12 mouse cellular contexts compared by ENCODE assay signal in the genomic region with DNA sequence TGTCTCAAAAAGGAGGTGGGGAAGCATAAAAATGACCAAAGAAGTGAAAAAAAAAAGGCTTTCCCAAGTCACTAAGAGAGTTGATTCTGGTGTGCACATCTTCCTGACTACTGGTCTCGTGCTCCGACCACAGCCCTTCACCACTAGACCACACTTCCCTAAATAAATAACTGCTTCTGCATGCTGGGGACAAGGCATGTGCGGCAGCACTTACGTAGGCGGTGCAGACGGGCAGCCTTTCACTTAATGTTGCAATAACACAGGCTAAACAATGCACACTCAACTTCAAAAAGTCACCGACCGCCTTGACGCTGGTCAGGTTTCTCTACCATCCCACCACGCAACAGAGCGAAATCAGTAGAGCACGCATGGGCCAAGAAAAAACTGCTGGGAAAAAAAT. TPM values are rescaled to one million over a fixed set of nuclear protein-coding genes. Genes with fewer than 3 reads are reported as not detected.
A peak's percentile ranks its signal among the peaks of the same experiment; 100 is the strongest.
DNase-seq lines count a peak whose midpoint lies in the region; ATAC-seq and TF ChIP-seq lines count a peak whose summit lies in the region.
"Had no signal": no experiment of that assay in that cellular context is flagged by ENCODE, and none has a peak within 500 bp of the region (broad histone marks: within the 10 kb centered on the region; RNA-seq: fewer than 3 reads in every experiment).

No protein-coding gene starts in this region.

- TF ChIP-seq POLR2A in MEL (IDR thresholded peaks at IDR 0.05; ENCODE audit: control insufficient read depth in 1 of 2, insufficient read depth in 1 of 2, low read depth in 1 of 2, low read length in 2 of 2, poor library complexity in 1 of 2): no peak

- H3K4me2 ChIP-seq in intestine, embryonic 15.5 days (replicated peaks): no peak overlapping the region
- H3K4me2 ChIP-seq in intestine, postnatal 0 days (replicated peaks; ENCODE audit: low read depth): no peak overlapping the region
- peak overlapping the region; percentile 13; the same call in 1 of the 2 replicates for H3K4me2 ChIP-seq in liver, embryonic 14.5 days (ENCODE audit: low read depth)
- H3K4me2 ChIP-seq in hindbrain, embryonic 13.5 days: no peak overlapping the region
- H3K4me2 ChIP-seq: midbrain, embryonic 12.5 days; stomach, embryonic 15.5 days had no signal

- 80% methylated on average over 12 of the region's 12 CpGs for WGBS in intestine, embryonic 15.5 days
- WGBS in intestine, postnatal 0 days: 70% methylated on average over 12 of the region's 12 CpGs
- WGBS in liver, embryonic 14.5 days (ENCODE audit: insufficient replicate concordance): 9% methylated on average over 12 of the region's 12 CpGs
- WGBS in hindbrain, embryonic 13.5 days: 87% methylated on average over 12 of the region's 12 CpGs

- peaks cover 23% of the 10 kb centered on the region for H3K4me1 ChIP-seq in intestine, embryonic 15.5 days (replicated peaks)
- 0 out of 2 replicates have a peak, but pooled peaks cover 9% of the 10 kb centered on the region for H3K4me1 ChIP-seq in intestine, postnatal 0 days (replicated peaks; ENCODE audit: control insufficient read depth, insufficient read depth, low read length)
- H3K4me1 ChIP-seq in MEL (ENCODE audit: control insufficient read depth in 1 of 2, insufficient read depth in 2 of 2, low read length in 2 of 2): peaks cover 0 to 17% of the 10 kb centered on the region in 2 experiments; a peak in 3 of 4 replicates
- H3K4me1 ChIP-seq in liver, embryonic 14.5 days (replicated peaks; ENCODE audit: control insufficient read depth in 2 of 2, insufficient read depth in 2 of 2, low read length in 1 of 2): peaks cover 4 to 6% of the 10 kb centered on the region in 2 experiments; a peak in 3 of 4 replicates
- H3K4me1 ChIP-seq in hindbrain, embryonic 13.5 days (replicated peaks): peaks cover 21% of the 10 kb centered on the region

- no peaks in the 10 kb centered on the region for H3K79me2 ChIP-seq in MEL (ENCODE audit: control insufficient read depth, insufficient read depth, low read length, poor library complexity)

- 0 out of 2 replicates have a peak overlapping the region, but pooled peaks have one; percentile 9 for H3K27ac ChIP-seq in intestine, embryonic 15.5 days
- no peak overlapping the region for H3K27ac ChIP-seq in intestine, postnatal 0 days (ENCODE audit: low read depth, low read length)
- no peak overlapping the region; the same call in 1 of the 2 replicates for H3K27ac ChIP-seq in MEL (ENCODE audit: control insufficient read depth, low read depth, low read length)
- H3K27ac ChIP-seq in liver, embryonic 14.5 days: no peak overlapping the region
- H3K27ac ChIP-seq in hindbrain, embryonic 13.5 days: no peak overlapping the region
- H3K27ac ChIP-seq: kidney, postnatal 0 days; midbrain, embryonic 12.5 days; stomach, embryonic 15.5 days had no signal

- no peak for ATAC-seq in intestine, embryonic 15.5 days
- no peak for ATAC-seq in intestine, postnatal 0 days
- ATAC-seq in liver, embryonic 14.5 days (ENCODE audit: insufficient read depth): no peak
- no peak for ATAC-seq in hindbrain, embryonic 13.5 days (ENCODE audit: low FRiP score)

- DNase-seq in MEL (ENCODE audit: low read depth, low spot score): peak; percentile 60
- no peak for DNase-seq in liver, embryonic 14.5 days (ENCODE audit: low read depth in 3 of 3, low spot score in 3 of 3)
- DNase-seq in naive thymus-derived CD4-positive, alpha-beta T cell, adult 2 months (ENCODE audit: low read depth): peak; percentile 57
- DNase-seq in ovary, adult 18-20 months (ENCODE audit: low spot score): no peak
- DNase-seq in layer of hippocampus, postnatal 10 days (ENCODE audit: low spot score in 2 of 2): no peak
- DNase-seq: gastrocnemius, postnatal 10 days had no signal

- TF ChIP-seq CTCF in intestine, postnatal 0 days (IDR thresholded peaks at IDR 0.05; ENCODE audit: low read depth): no peak
- no peak for TF ChIP-seq CTCF in MEL (IDR thresholded peaks at IDR 0.05 in 2 of 3, conservative IDR thresholded peaks at IDR 0.05 in 1 of 3; ENCODE audit: control insufficient read depth in 1 of 3, insufficient read depth in 1 of 3, low read depth in 2 of 3, low read length in 3 of 3, poor library complexity in 1 of 3, severe bottlenecking in 1 of 3)
- no peak for TF ChIP-seq CTCF in liver, embryonic 14.5 days (IDR thresholded peaks at IDR 0.05; ENCODE audit: low read depth)

- no peak overlapping the region for H3K4me3 ChIP-seq in intestine, embryonic 15.5 days (replicated peaks)
- no peak overlapping the region for H3K4me3 ChIP-seq in intestine, postnatal 0 days (ENCODE audit: low read depth, low read length)
- peak overlapping the region; percentile 34 to 56 for H3K4me3 ChIP-seq in MEL (ENCODE audit: control insufficient read depth in 1 of 2, insufficient read depth in 1 of 2, low read depth in 2 of 2, low read length in 2 of 2)
- no peak overlapping the region for H3K4me3 ChIP-seq in liver, embryonic 14.5 days (ENCODE audit: insufficient read depth in 1 of 2, low read depth in 2 of 2, low read length in 2 of 2)
- no peak overlapping the region for H3K4me3 ChIP-seq in hindbrain, embryonic 13.5 days
- H3K4me3 ChIP-seq: midbrain, embryonic 12.5 days; stomach, embryonic 15.5 days had no signal

- TF ChIP-seq EP300 in MEL (IDR thresholded peaks at IDR 0.05; ENCODE audit: low read depth in 1 of 2, low read length in 2 of 2): peak in 1 of 2 experiments; percentile 51; a peak in 2 of 4 replicates
- TF ChIP-seq EP300 in liver, embryonic 14.5 days (IDR thresholded peaks at IDR 0.05; ENCODE audit: low read depth): no peak

- H3K27me3 ChIP-seq in intestine, embryonic 15.5 days (replicated peaks): no peaks in the 10 kb centered on the region
- no peaks in the 10 kb centered on the region for H3K27me3 ChIP-seq in intestine, postnatal 0 days (replicated peaks; ENCODE audit: control insufficient read depth, insufficient read depth, low read length)
- peaks cover 10 to 11% of the 10 kb centered on the region in 2 experiments for H3K27me3 ChIP-seq in MEL (ENCODE audit: control insufficient read depth in 1 of 2, insufficient read depth in 2 of 2, low read length in 2 of 2)
- H3K27me3 ChIP-seq in liver, embryonic 14.5 days (ENCODE audit: control insufficient read depth, insufficient read depth, low read length): peaks cover 49% of the 10 kb centered on the region
- peaks cover 6% of the 10 kb centered on the region; the same call in 1 of the 2 replicates for H3K27me3 ChIP-seq in hindbrain, embryonic 13.5 days
- H3K27me3 ChIP-seq: stomach, embryonic 15.5 days had no signal

- no peaks in the 10 kb centered on the region for H3K9me3 ChIP-seq in intestine, embryonic 15.5 days
- no peaks in the 10 kb centered on the region for H3K9me3 ChIP-seq in intestine, postnatal 0 days (ENCODE audit: control insufficient read depth)
- H3K9me3 ChIP-seq in MEL (replicated peaks; ENCODE audit: insufficient read depth, low read length): no peaks in the 10 kb centered on the region
- no peaks in the 10 kb centered on the region for H3K9me3 ChIP-seq in liver, embryonic 14.5 days (ENCODE audit: control insufficient read depth, low read length)
- no peaks in the 10 kb centered on the region for H3K9me3 ChIP-seq in hindbrain, embryonic 13.5 days
- H3K9me3 ChIP-seq: midbrain, embryonic 12.5 days; stomach, embryonic 15.5 days had no signal

- H3K9ac ChIP-seq in intestine, embryonic 15.5 days: no peak overlapping the region
- no peak overlapping the region for H3K9ac ChIP-seq in intestine, postnatal 0 days (ENCODE audit: low read depth, low read length)
- H3K9ac ChIP-seq in MEL (ENCODE audit: control insufficient read depth, low read depth, low read length, poor library complexity, severe bottlenecking): peak overlapping the region; percentile 36
- no peak overlapping the region for H3K9ac ChIP-seq in liver, embryonic 14.5 days (replicated peaks)
- H3K9ac ChIP-seq in hindbrain, embryonic 13.5 days: no peak overlapping the region
- H3K9ac ChIP-seq: midbrain, embryonic 12.5 days; stomach, embryonic 15.5 days had no signal

- TF ChIP-seq RAD21 in MEL (IDR thresholded peaks at IDR 0.05; ENCODE audit: low read depth, low read length): no peak

- H3K36me3 ChIP-seq in intestine, embryonic 15.5 days: no peaks in the 10 kb centered on the region
- no peaks in the 10 kb centered on the region for H3K36me3 ChIP-seq in intestine, postnatal 0 days (ENCODE audit: control insufficient read depth, insufficient read depth)
- H3K36me3 ChIP-seq in MEL (ENCODE audit: control insufficient read depth in 1 of 2, insufficient read depth in 2 of 2, low read length in 2 of 2): peaks cover 0 to 7% of the 10 kb centered on the region in 2 experiments; a peak in 2 of 4 replicates
- no peaks in the 10 kb centered on the region for H3K36me3 ChIP-seq in liver, embryonic 14.5 days (replicated peaks; ENCODE audit: control insufficient read depth, insufficient read depth, low read depth)
- no peaks in the 10 kb centered on the region for H3K36me3 ChIP-seq in hindbrain, embryonic 13.5 days
- H3K36me3 ChIP-seq: midbrain, embryonic 12.5 days; stomach, embryonic 15.5 days had no signal

TF ChIP-seq in MEL, 35 proteins besides CTCF, POLR2A, EP300 and RAD21:
- no peak for TF ChIP-seq MAFK (IDR thresholded peaks at IDR 0.05; ENCODE audit: borderline replicate concordance, low read depth, low read length)
- peak; percentile 57; the same call in 1 of the 2 replicates for TF ChIP-seq MAX (IDR thresholded peaks at IDR 0.05; ENCODE audit: low read length)
- TF ChIP-seq ETS1 (IDR thresholded peaks at IDR 0.05; ENCODE audit: low read depth, low read length): peak; percentile 64
- TF ChIP-seq RCOR1 (IDR thresholded peaks at IDR 0.05; ENCODE audit: low read depth, low read length): no peak
- TF ChIP-seq MXI1 (IDR thresholded peaks at IDR 0.05; ENCODE audit: low read depth, low read length): peak; percentile 83
- TF ChIP-seq MYC (IDR thresholded peaks at IDR 0.05; ENCODE audit: low read depth, low read length): peak; percentile 80
- no peak for TF ChIP-seq MEF2A (IDR thresholded peaks at IDR 0.05; ENCODE audit: extremely low read depth, insufficient replicate concordance, low read depth, low read length, poor library complexity, severe bottlenecking)
- 0 out of 2 replicates have a peak, but pooled peaks have one; percentile 4 for TF ChIP-seq ZNF384 (IDR thresholded peaks at IDR 0.05; ENCODE audit: low read depth, low read length)
- TF ChIP-seq BHLHE40 (IDR thresholded peaks at IDR 0.05; ENCODE audit: borderline replicate concordance, low read depth, low read length): peak; percentile 95

RNA-seq across cellular contexts. Expression of gene Fos, which starts 5.0 kb away (rescaled TPM):
- 4.9 and 5.3 TPM in 2 replicates for polyA plus RNA-seq in intestine, embryonic 15.5 days (2015; fragmentation: Nextera tagmentation; extraction: Ambion mirVana)
- 22.4 and 27.1 TPM in 2 replicates for polyA plus RNA-seq in intestine, postnatal 0 days (2015; fragmentation: Nextera tagmentation; extraction: Ambion mirVana)
- total RNA-seq in MEL (2012; rRNA removed): 0.56 and 1.4 TPM in 2 replicates
- polyA plus RNA-seq in MEL (2012; ENCODE audit: insufficient read depth in 1 of 2, insufficient read length in 2 of 2, low read depth in 1 of 2, low replicate concordance in 2 of 2, missing spikeins in 1 of 2): under 1 TPM in 1 of 2 experiments, not detected in 1; 0.81 TPM
- polyA plus RNA-seq in liver, embryonic 14.5 days (2012; rRNA removed): 0.79 and 0.83 TPM in 2 replicates
- 0.61 and 0.71 TPM in 2 replicates for polyA plus RNA-seq in liver, embryonic 14.5 days (2014; fragmentation: Nextera tagmentation; extraction: Ambion mirVana)
- polyA plus RNA-seq in hindbrain, embryonic 13.5 days (2015; fragmentation: Nextera tagmentation; extraction: Ambion mirVana): 1.9 and 2.5 TPM in 2 replicates
- total RNA-seq in layer of hippocampus, postnatal 10 days (2021): 1 to 10 TPM; 8.2 to 9.3 TPM

Comparison
In these comparisons a context has a peak if more than half of its experiments do, and no peak if none do; other contexts are left out.
1. H3K4me3 ChIP-seq: peak in MEL (2 of 2); none in intestine, embryonic 15.5 days (single experiment), intestine, postnatal 0 days (single experiment), liver, embryonic 14.5 days (0 of 2) and hindbrain, embryonic 13.5 days (single experiment).
2. DNase-seq: peak in MEL (single experiment) and naive thymus-derived CD4-positive, alpha-beta T cell, adult 2 months (single experiment); none in liver, embryonic 14.5 days (0 of 3), ovary, adult 18-20 months (single experiment) and layer of hippocampus, postnatal 10 days (0 of 2).